32 mouse cellular contexts compared by ENCODE assay signal in genomic region chr9:122815239-122815851, GRCm38 (mm10). TPM values are rescaled to one million over a fixed set of nuclear protein-coding genes. Genes with fewer than 3 reads are reported as not detected.
DNase-seq lines count a peak whose midpoint lies in the region; ATAC-seq lines count a peak whose summit lies in the region.
"Had no signal": no experiment of that assay in that cellular context is flagged by ENCODE, and none has a peak within 500 bp of the region (broad histone marks: within the 10 kb centered on the region; RNA-seq: fewer than 3 reads in every experiment).

No protein-coding gene starts in this region.

- no peak overlapping the region for H3K4me2 ChIP-seq in kidney, embryonic 14.5 days (replicated peaks; ENCODE audit: low read depth, low read length)
- no peak overlapping the region for H3K4me2 ChIP-seq in liver, embryonic 11.5 days
- H3K4me2 ChIP-seq: heart, embryonic 13.5 days; hindbrain, embryonic 14.5 days; lung, embryonic 15.5 days; midbrain, embryonic 15.5 days had no signal

- ATAC-seq in kidney, embryonic 14.5 days (ENCODE audit: low FRiP score, low TSS enrichment) = no peak
- 0 out of 2 replicates have a peak, but pooled peaks have one; percentile 47 for ATAC-seq in liver, embryonic 11.5 days (replicated peaks; ENCODE audit: low FRiP score)
- ATAC-seq: forebrain, embryonic 16.5 days; midbrain, embryonic 15.5 days; Patski had no signal

- H3K4me1 ChIP-seq in kidney, embryonic 14.5 days (ENCODE audit: control insufficient read depth, insufficient read depth, low read length) = no peaks in the 10 kb centered on the region
- H3K4me1 ChIP-seq in liver, embryonic 11.5 days (replicated peaks; ENCODE audit: control insufficient read depth, insufficient read depth, low read length) = no peaks in the 10 kb centered on the region
- H3K4me1 ChIP-seq: lung, embryonic 15.5 days; midbrain, embryonic 10.5 days; midbrain, embryonic 15.5 days had no signal

- H3K27me3 ChIP-seq in kidney, embryonic 14.5 days (ENCODE audit: control insufficient read depth, insufficient read depth, low read length) = no peaks in the 10 kb centered on the region
- H3K27me3 ChIP-seq in liver, embryonic 11.5 days (replicated peaks; ENCODE audit: control insufficient read depth, insufficient read depth, low read length) = no peaks in the 10 kb centered on the region
- H3K27me3 ChIP-seq: heart, embryonic 13.5 days; lung, embryonic 15.5 days; midbrain, embryonic 15.5 days; Patski had no signal

- H3K36me3 ChIP-seq in kidney, embryonic 14.5 days (ENCODE audit: control insufficient read depth, insufficient read depth, low read length) = peaks cover 3% of the 10 kb centered on the region; the same call in 1 of the 2 replicates
- H3K36me3 ChIP-seq in liver, embryonic 11.5 days (ENCODE audit: control insufficient read depth, insufficient read depth, low read length) = no peaks in the 10 kb centered on the region

- 80% methylated on average over 4 of the region's 4 CpGs for WGBS in kidney, embryonic 14.5 days
- WGBS in liver, embryonic 11.5 days = 67% methylated on average over 4 of the region's 4 CpGs

- no peak overlapping the region for H3K27ac ChIP-seq in kidney, embryonic 14.5 days (ENCODE audit: low read depth, low read length)
- H3K27ac ChIP-seq in liver, embryonic 11.5 days (ENCODE audit: low read depth, low read length) = no peak overlapping the region
- H3K27ac ChIP-seq: heart, adult 2 months; heart, embryonic 13.5 days; hindbrain, embryonic 14.5 days; lung, embryonic 15.5 days; midbrain, embryonic 10.5 days; midbrain, embryonic 15.5 days; stomach, postnatal 0 days had no signal

- no peak overlapping the region for H3K4me3 ChIP-seq in kidney, embryonic 14.5 days (ENCODE audit: low read length)
- H3K4me3 ChIP-seq in liver, embryonic 11.5 days (ENCODE audit: low read depth, low read length) = no peak overlapping the region
- H3K4me3 ChIP-seq: erythroblast, embryonic 14.5 days; heart, adult 2 months; heart, embryonic 13.5 days; lung, embryonic 15.5 days; midbrain, embryonic 10.5 days; midbrain, embryonic 15.5 days had no signal

- no peak overlapping the region for H3K9ac ChIP-seq in kidney, embryonic 14.5 days (ENCODE audit: low read depth, low read length)
- no peak overlapping the region for H3K9ac ChIP-seq in liver, embryonic 11.5 days (ENCODE audit: low read depth, low read length)
- H3K9ac ChIP-seq: heart, embryonic 13.5 days; hindbrain, embryonic 14.5 days; lung, embryonic 15.5 days; midbrain, embryonic 15.5 days had no signal

- peak; percentile 25 for DNase-seq in kidney, adult 18-20 months
- peak; percentile 71 for DNase-seq in kidney, adult 9 months
- DNase-seq in liver, embryonic 11.5 days (ENCODE audit: low spot score) = no peak
- no peak for DNase-seq in MN1 (ENCODE audit: low spot score)
- no peak for DNase-seq in heart, adult 8-10 months (ENCODE audit: low spot score)
- DNase-seq in urinary bladder, postnatal 4 days (ENCODE audit: low spot score in 2 of 2) = no peak
- DNase-seq: adrenal gland, postnatal 14 days; cerebellum, adult 11-12 months; cerebellum, adult 9-11 months; heart, adult 2 months; heart, postnatal 10 days; layer of hippocampus, postnatal 36 days; left cerebral cortex, postnatal 4 days; spleen, adult 18-20 months; thymus, adult 18-20 months; thymus, postnatal 25 days had no signal

- no peaks in the 10 kb centered on the region for H3K9me3 ChIP-seq in kidney, embryonic 14.5 days (ENCODE audit: control insufficient read depth, low read length)
- no peaks in the 10 kb centered on the region for H3K9me3 ChIP-seq in liver, embryonic 11.5 days (ENCODE audit: control insufficient read depth, low read length)
- H3K9me3 ChIP-seq: G1E; heart, embryonic 13.5 days; lung, embryonic 15.5 days; midbrain, embryonic 10.5 days; midbrain, embryonic 15.5 days had no signal

RNA-seq across cellular contexts. Expression of gene Tcaim, which starts 10.0 kb away (rescaled TPM):
- 3.9 and 6.3 TPM in 2 replicates for polyA plus RNA-seq in kidney, embryonic 14.5 days (2014; fragmentation: Nextera tagmentation; extraction: Ambion mirVana)
- 2.8 and 4.8 TPM in 2 replicates for polyA plus RNA-seq in liver, embryonic 11.5 days (2014; fragmentation: Nextera tagmentation; extraction: Ambion mirVana)
- 10 to 100 TPM; 45.2 to 50.8 (median 46.9) TPM for total RNA-seq in heart, adult 8-10 months (2022)
- polyA plus RNA-seq: erythroblast, embryonic 14.5 days had no signal

RNA-seq across cellular contexts. Expression of gene Gm35549, which starts 28.5 kb away (rescaled TPM):
- polyA plus RNA-seq in kidney, embryonic 14.5 days (2014; fragmentation: Nextera tagmentation; extraction: Ambion mirVana) = 0.37 TPM in 2 replicates
- not detected in 2 replicates for polyA plus RNA-seq in liver, embryonic 11.5 days (2014; fragmentation: Nextera tagmentation; extraction: Ambion mirVana)
- total RNA-seq in heart, adult 8-10 months (2022) = not detected
- total RNA-seq: adrenal gland, postnatal 14 days; common myeloid progenitor, adult 5-6 weeks; G1E; gastrocnemius, adult 8-10 months; gastrocnemius, postnatal 4 days; heart, adult 2 months; heart, postnatal 10 days; hematopoietic stem cell, adult 5-6 weeks; layer of hippocampus, postnatal 36 days; left cerebral cortex, postnatal 4 days; megakaryocyte progenitor cell, adult 5-6 weeks had no signal
- polyA plus RNA-seq: erythroblast, embryonic 14.5 days; G1E; heart, adult 2 months; heart, embryonic 13.5 days; midbrain, embryonic 10.5 days had no signal

RNA-seq across cellular contexts. Expression of gene Zfp445, which starts 50.5 kb away (rescaled TPM):
- 28.2 and 66.0 TPM in 2 replicates for polyA plus RNA-seq in kidney, embryonic 14.5 days (2014; fragmentation: Nextera tagmentation; extraction: Ambion mirVana)
- polyA plus RNA-seq in liver, embryonic 11.5 days (2014; fragmentation: Nextera tagmentation; extraction: Ambion mirVana) = 43.5 and 50.2 TPM in 2 replicates
- total RNA-seq in heart, adult 8-10 months (2022) = 10 to 100 TPM; 66.2 to 94.7 (median 75.8) TPM

Comparison
In these comparisons a context has a peak if more than half of its experiments do, and no peak if none do; other contexts are left out.
1. DNase-seq: peak in kidney, adult 18-20 months (single experiment) and kidney, adult 9 months (single experiment); none in liver, embryonic 11.5 days (single experiment), MN1 (single experiment), heart, adult 8-10 months (single experiment) and urinary bladder, postnatal 4 days (0 of 2).